Mouse (Mus musculus) heart, postnatal 0 days (tissue): ENCODE data around the gene Xaf1.

Experiments
- CTCF ChIP-seq: IDR thresholded peaks from 2 replicates; pipeline ENCODE4 v1.5.1; 2016; ENCODE audit warnings: antibody characterized with exemption, control low read depth, low read depth
- EP300 ChIP-seq: IDR thresholded peaks from 2 replicates; pipeline ENCODE4 v1.6.1; 2016; ENCODE audit warnings: antibody characterized with exemption, low read depth

DNA sequence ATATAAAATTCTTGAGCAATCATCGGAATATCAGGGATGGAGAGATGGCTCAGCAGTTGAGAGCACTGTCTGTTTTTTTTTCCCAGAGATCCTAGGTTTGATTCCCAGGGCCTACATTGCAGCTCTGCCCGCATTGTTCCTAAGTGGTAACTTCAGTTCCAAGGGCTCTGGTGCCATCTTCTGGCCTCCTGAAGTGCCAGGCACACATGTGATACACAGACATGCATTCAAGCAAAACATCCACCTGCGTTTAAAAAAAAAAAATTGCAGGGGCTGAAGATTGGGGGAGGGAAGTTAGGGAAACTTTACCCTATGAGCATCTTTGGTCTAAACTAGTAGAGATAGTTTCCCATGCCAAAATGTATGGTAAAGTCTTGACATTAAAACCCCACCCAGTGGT lies 23.0 kb downstream of the Xaf1 start:
- TF ChIP-seq CTCF (peak; percentile 43), EP300 (no peak)
